Mouse (Mus musculus) small intestine, adult 2 months (tissue): Measurements from ENCODE around the gene Flvcr2. TPM values are rescaled to one million over a fixed set of nuclear protein-coding genes. Genes with fewer than 3 reads are reported as not detected.
A peak's percentile ranks its signal among the peaks of the same experiment; 100 is the strongest.

ENCODE experiments used
- H3K27ac ChIP-seq: fragments of 200-500 bp; 2 replicates; pipeline ENCODE4 v1.5.1; 2012; ENCODE audit warnings: low read depth, low read length, control low read depth, inconsistent platforms; ENCODE audit not compliant: insufficient read depth
- H3K27me3 ChIP-seq: fragments of 200-500 bp; 2 replicates; pipeline ENCODE4 v1.6.1; 2012; ENCODE audit warnings: mild to moderate bottlenecking, moderate library complexity, low read length, inconsistent platforms; ENCODE audit not compliant: control insufficient read depth, insufficient read depth
- H3K36me3 ChIP-seq: fragments of 200-500 bp; 2 replicates; pipeline ENCODE4 v1.6.1; 2012; ENCODE audit warnings: mild to moderate bottlenecking, low read length, control low read depth, inconsistent platforms; ENCODE audit not compliant: control insufficient read depth, insufficient read depth
- H3K4me1 ChIP-seq: fragments of 200-500 bp; 2 replicates; pipeline ENCODE4 v1.6.1; 2012; ENCODE audit warnings: low read length, inconsistent platforms, mixed read lengths; ENCODE audit not compliant: control insufficient read depth, insufficient read depth, insufficient read length
- H3K4me3 ChIP-seq: fragments of 200-500 bp; 2 replicates; pipeline ENCODE4 v1.5.1; 2012; ENCODE audit warnings: low read depth, mild to moderate bottlenecking, control low read depth, inconsistent platforms, low read length, moderate library complexity
- CTCF ChIP-seq: fragments of 200-500 bp; IDR thresholded peaks from 2 replicates; pipeline ENCODE4 v1.5.1; 2012; ENCODE audit warnings: low read depth, mild to moderate bottlenecking, control low read depth, inconsistent platforms, low read length, moderate library complexity, mixed read lengths; ENCODE audit not compliant: insufficient replicate concordance, insufficient read length; ENCODE audit errors: extremely low read depth
- POLR2A ChIP-seq: fragments of 200-500 bp; IDR thresholded peaks from 2 replicates; pipeline ENCODE4 v1.6.1; 2012; ENCODE audit warnings: low read depth, mild to moderate bottlenecking, control low read depth, inconsistent platforms, low read length, moderate library complexity
- WGBS: fragments of 180-500 bp; shearing (Covaris S2); methylation state at CpG from one replicate; pipeline ENCODE4 v1.1.7; 2018; 5-methylcytosine and 5-hydroxymethylcytosine counted together
- polyA plus RNA-seq: library from polyadenylated mRNA; depleted of rRNA; stranded (reverse); fragments of >200 nt; gene quantifications from 2 replicates; pipeline ENCODE4 v1.2.3, GENCODE M21; 2012

Gene Flvcr2
- polyA plus RNA-seq, 1 experiment: 3.4 TPM

GRCm38 (mm10) chr12:85809726-85810125 lies 63.4 kb downstream of the Flvcr2 start:
- Histone ChIP-seq H3K27ac (no peak overlapping the region), H3K4me3 (no peak overlapping the region), H3K4me1 (no peaks in the 10 kb centered on the region), H3K36me3 (peaks cover 16% of the 10 kb centered on the region), H3K27me3 (no peaks in the 10 kb centered on the region)
- WGBS: 13% methylated on average over 6 of the region's 6 CpGs
- TF ChIP-seq CTCF (no peak), POLR2A (no peak)

- Histone ChIP-seq H3K36me3 (peaks cover 25% of the 10 kb centered on the region), H3K4me1 (no peaks in the 10 kb centered on the region), H3K27me3 (no peaks in the 10 kb centered on the region), H3K27ac (no peak overlapping the region), H3K4me3 (no peak overlapping the region)
- no peak for TF ChIP-seq POLR2A
These were observed 64.6 kb downstream of the Flvcr2 start for GRCm38 (mm10) chr12:85810959-85811358.

GRCm38 (mm10) chr12:85811676-85812075 lies 65.3 kb downstream of the Flvcr2 start:
- no peak for TF ChIP-seq CTCF
- no peak for TF ChIP-seq POLR2A
- no peaks in the 10 kb centered on the region for H3K4me1 ChIP-seq
- H3K27ac ChIP-seq: no peak overlapping the region
- H3K27me3 ChIP-seq: no peaks in the 10 kb centered on the region
- over 99% methylated on average over 4 of the region's 4 CpGs for WGBS
- no peak overlapping the region for H3K4me3 ChIP-seq
- peaks cover 30% of the 10 kb centered on the region for H3K36me3 ChIP-seq

GRCm38 (mm10) chr12:85813599-85813998 lies 67.3 kb downstream of the Flvcr2 start:
- Histone ChIP-seq H3K27me3 (no peaks in the 10 kb centered on the region), H3K4me1 (no peaks in the 10 kb centered on the region), H3K36me3 (peaks cover 32% of the 10 kb centered on the region), H3K27ac (no peak overlapping the region), H3K4me3 (no peak overlapping the region)
- TF ChIP-seq CTCF: no peak
- TF ChIP-seq POLR2A: no peak
- 63% methylated on average over 2 of the region's 2 CpGs for WGBS

GRCm38 (mm10) chr12:85822051-85822450 lies 75.7 kb downstream of the Flvcr2 start:
- WGBS: 84% methylated on average over 9 of the region's 9 CpGs
- no peaks in the 10 kb centered on the region for H3K4me1 ChIP-seq
- no peak overlapping the region for H3K27ac ChIP-seq
- H3K4me3 ChIP-seq: no peak overlapping the region
- TF ChIP-seq POLR2A (no peak), CTCF (no peak)
- H3K27me3 ChIP-seq: no peaks in the 10 kb centered on the region
- peaks cover 19% of the 10 kb centered on the region for H3K36me3 ChIP-seq

GRCm38 (mm10) chr12:85824438-85825264 lies 78.3 kb downstream of the Flvcr2 start, which contains the start of the genes Erg28 and Ttll5:
Gene Erg28, minus strand, starts transcription at chr12:85824550.
Gene Ttll5, plus strand, starts transcription at chr12:85824659.
- peak within 1 kb of the TSS; percentile 69 for H3K4me3 ChIP-seq
- peak within 1 kb of the TSS; percentile 96 for H3K27ac ChIP-seq
- WGBS: under 1% methylated on average over 67 of the region's 67 CpGs
- H3K36me3 ChIP-seq: peaks cover 17% of the 10 kb centered on the region
- H3K27me3 ChIP-seq: no peaks in the 10 kb centered on the region
- no peaks in the 10 kb centered on the region for H3K4me1 ChIP-seq
- TF ChIP-seq CTCF: no peak
- TF ChIP-seq POLR2A: peak; percentile 42; the same call in 1 of the 2 replicates

GRCm38 (mm10) chr12:85825361-85825760 lies 79.0 kb downstream of the Flvcr2 start:
- Histone ChIP-seq H3K27me3 (no peaks in the 10 kb centered on the region), H3K4me3 (peak overlapping the region; percentile 69), H3K27ac (peak overlapping the region; percentile 96), H3K4me1 (no peaks in the 10 kb centered on the region), H3K36me3 (peaks cover 11% of the 10 kb centered on the region)
- no peak for TF ChIP-seq POLR2A
- TF ChIP-seq CTCF: no peak
- 4% methylated on average over 8 of the region's 8 CpGs for WGBS

GRCm38 (mm10) chr12:85825822-85826221 lies 79.5 kb downstream of the Flvcr2 start:
- 27% methylated on average over 2 of the region's 2 CpGs for WGBS
- no peak overlapping the region for H3K27ac ChIP-seq

More at GRCm38 (mm10) chr12:85825822-85826221, 79.5 kb downstream of the Flvcr2 start:
- Histone ChIP-seq H3K36me3 (peaks cover 11% of the 10 kb centered on the region), H3K4me1 (no peaks in the 10 kb centered on the region), H3K4me3 (no peak overlapping the region), H3K27me3 (no peaks in the 10 kb centered on the region)
- no peak for TF ChIP-seq CTCF
